Mouse (Mus musculus) lung, postnatal 0 days (tissue): Measurements from ENCODE around the gene Colgalt1.
A peak's percentile ranks its signal among the peaks of the same experiment; 100 is the strongest.

Experiments used
- CTCF ChIP-seq: IDR thresholded peaks from 2 replicates; pipeline ENCODE4 v1.5.1; 2016; ENCODE audit warnings: antibody characterized with exemption, mild to moderate bottlenecking
- EP300 ChIP-seq: IDR thresholded peaks from 2 replicates; pipeline ENCODE4 v1.6.1; 2016; ENCODE audit warnings: antibody characterized with exemption, mild to moderate bottlenecking, control low read depth

DNA sequence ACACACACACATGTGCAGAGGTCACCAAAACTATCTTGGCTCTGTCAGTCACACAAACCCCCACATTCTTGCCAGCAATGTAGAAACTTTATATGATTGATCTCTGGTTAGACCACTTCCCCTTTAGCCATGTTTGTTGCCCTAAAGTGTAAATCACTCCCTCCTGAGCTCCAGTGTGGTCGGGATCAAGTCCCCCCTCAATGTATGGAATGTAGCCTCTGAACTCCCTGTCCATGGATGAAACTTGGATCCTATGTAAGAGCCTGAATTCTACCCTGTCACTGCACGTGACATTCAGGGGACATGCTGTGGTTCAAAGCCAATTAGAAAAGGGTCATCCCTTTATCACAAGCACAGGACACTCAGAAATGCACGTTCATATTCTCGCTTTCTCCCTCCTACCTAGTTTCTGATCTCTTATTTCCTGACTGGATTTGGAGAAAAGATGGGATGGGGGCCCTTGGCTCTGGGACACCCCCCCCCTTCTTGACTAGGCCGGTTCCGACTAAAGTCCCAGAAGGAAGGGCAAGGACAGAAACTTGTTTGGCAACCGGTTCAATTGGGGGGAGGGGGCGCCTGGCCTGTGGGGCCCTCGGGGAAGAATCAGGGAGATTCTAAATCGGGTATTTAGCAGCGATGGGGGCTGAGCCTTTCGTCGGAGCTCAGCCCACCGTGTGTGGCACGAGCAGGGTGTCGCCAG, 17.7 kb downstream of the Colgalt1 start:
- TF ChIP-seq CTCF (no peak), EP300 (0 out of 2 replicates have a peak, but pooled peaks have one; percentile 1)
